Mouse (Mus musculus) MEL (cell line): Measurements from ENCODE around the gene 6430550D23Rik. TPM values are rescaled to one million over a fixed set of nuclear protein-coding genes. Genes with fewer than 3 reads are reported as not detected.

Source experiments
- DNase-seq: peaks from one replicate; pipeline ENCODE4 v3.0.0; 2011; ENCODE audit warnings: low read depth, low spot score
- H3K27ac ChIP-seq: 2 replicates; pipeline ENCODE4 v1.5.1; 2012; ENCODE audit warnings: low read depth, mild to moderate bottlenecking, control low read depth, low read length, moderate library complexity; ENCODE audit not compliant: control insufficient read depth
- H3K27me3 ChIP-seq, 2 experiments: fragments of 150-350 bp in 1 of 2; sonication (generic) in 1 of 2; 2 replicates each; pipeline ENCODE4 v1.6.1; 2012; ENCODE audit warnings: low read length in 2 of 2, mild to moderate bottlenecking in 2 of 2, improper control_type of control experiment in 1 of 2, moderate library complexity in 1 of 2; ENCODE audit not compliant: insufficient read depth in 2 of 2, control insufficient read depth in 1 of 2
- H3K36me3 ChIP-seq, 2 experiments: 2 replicates each; pipeline ENCODE4 v1.6.1; 2012 to 2014; ENCODE audit warnings: low read length in 2 of 2, improper control_type of control experiment in 1 of 2, inconsistent platforms in 1 of 2, mild to moderate bottlenecking in 1 of 2; ENCODE audit not compliant: insufficient read depth in 2 of 2, control insufficient read depth in 1 of 2
- H3K4me1 ChIP-seq, 2 experiments: fragments of 150-350 bp in 1 of 2; sonication (generic) in 1 of 2; 2 replicates each; pipeline ENCODE4 v1.6.1; 2012; ENCODE audit warnings: low read length in 2 of 2, improper control_type of control experiment in 1 of 2, mild to moderate bottlenecking in 1 of 2; ENCODE audit not compliant: insufficient read depth in 2 of 2, control insufficient read depth in 1 of 2
- H3K4me3 ChIP-seq, 2 experiments: fragments of 150-350 bp in 1 of 2; sonication (generic) in 1 of 2; 2 replicates each; pipeline ENCODE4 v1.5.1; 2012; ENCODE audit warnings: low read depth in 2 of 2, low read length in 2 of 2, mild to moderate bottlenecking in 2 of 2, moderate library complexity in 2 of 2, control low read depth in 1 of 2, improper control_type of control experiment in 1 of 2; ENCODE audit not compliant: control insufficient read depth in 1 of 2, insufficient read depth in 1 of 2
- H3K79me2 ChIP-seq: 2 replicates; pipeline ENCODE4 v1.6.1; 2012; ENCODE audit warnings: mild to moderate bottlenecking, low read length, moderate library complexity; ENCODE audit not compliant: control insufficient read depth, poor library complexity, insufficient read depth
- H3K9ac ChIP-seq: 2 replicates; pipeline ENCODE4 v1.6.1; 2012; ENCODE audit warnings: low read depth, mild to moderate bottlenecking, control low read depth, low read length, moderate library complexity; ENCODE audit not compliant: control insufficient read depth, poor library complexity, severe bottlenecking
- H3K9me3 ChIP-seq: fragments of 150-350 bp; sonication (generic); replicated peaks from 2 replicates; pipeline ENCODE4 v1.6.1; 2012; ENCODE audit warnings: mild to moderate bottlenecking, low read length, improper control_type of control experiment, moderate library complexity; ENCODE audit not compliant: insufficient read depth
- BHLHE40 ChIP-seq: IDR thresholded peaks from 2 replicates; pipeline ENCODE4 v1.6.1; 2012; ENCODE audit warnings: low read depth, mild to moderate bottlenecking, inconsistent platforms, low read length, improper control_type of control experiment, borderline replicate concordance
- CHD1 ChIP-seq: IDR thresholded peaks from 2 replicates; pipeline ENCODE4 v1.6.1; 2012; ENCODE audit warnings: low read depth, mild to moderate bottlenecking, inconsistent platforms, low read length, improper control_type of control experiment
- CHD2 ChIP-seq: IDR thresholded peaks from 2 replicates; pipeline ENCODE4 v1.6.1; 2011; ENCODE audit warnings: low read length, improper control_type of control experiment
- CTCF ChIP-seq, 3 experiments: IDR thresholded peaks in 2 of 3; conservative IDR thresholded peaks in 1 of 3; 2 replicates each; pipeline ENCODE4 v1.5.1; 2011 to 2012; ENCODE audit warnings: low read length in 3 of 3, low read depth in 2 of 3, mild to moderate bottlenecking in 2 of 3, improper control_type of control experiment in 1 of 3, inconsistent platforms in 1 of 3, mixed read lengths in 1 of 3, moderate library complexity in 1 of 3; ENCODE audit not compliant: control insufficient read depth in 1 of 3, insufficient read depth in 1 of 3, poor library complexity in 1 of 3, severe bottlenecking in 1 of 3
- E2F4 ChIP-seq: IDR thresholded peaks from 2 replicates; pipeline ENCODE4 v1.6.1; 2011; ENCODE audit warnings: low read depth, low read length, improper control_type of control experiment, borderline replicate concordance
- ELF1 ChIP-seq: IDR thresholded peaks from 2 replicates; pipeline ENCODE4 v1.6.1; 2014; ENCODE audit warnings: low read depth, mild to moderate bottlenecking, inconsistent platforms, low read length, improper control_type of control experiment, moderate library complexity
- ETS1 ChIP-seq: IDR thresholded peaks from 2 replicates; pipeline ENCODE4 v1.6.1; 2012; ENCODE audit warnings: low read depth, mild to moderate bottlenecking, inconsistent platforms, low read length, improper control_type of control experiment, moderate library complexity
- HCFC1 ChIP-seq: IDR thresholded peaks from 2 replicates; pipeline ENCODE4 v1.6.1; 2012; ENCODE audit warnings: low read depth, mild to moderate bottlenecking, inconsistent platforms, low read length, improper control_type of control experiment, moderate library complexity
- JUND ChIP-seq: IDR thresholded peaks from 2 replicates; pipeline ENCODE4 v1.6.1; 2011; ENCODE audit warnings: low read depth, mild to moderate bottlenecking, improper control_type of control experiment, low read length
- MAFK ChIP-seq: IDR thresholded peaks from 2 replicates; pipeline ENCODE4 v1.6.1; 2011; ENCODE audit warnings: low read depth, mild to moderate bottlenecking, low read length, improper control_type of control experiment, borderline replicate concordance
- MEF2A ChIP-seq: IDR thresholded peaks from 2 replicates; pipeline ENCODE4 v1.6.1; 2014; ENCODE audit warnings: low read depth, mild to moderate bottlenecking, inconsistent platforms, low read length, improper control_type of control experiment; ENCODE audit not compliant: poor library complexity, insufficient replicate concordance, severe bottlenecking; ENCODE audit errors: extremely low read depth
- MXI1 ChIP-seq: IDR thresholded peaks from 2 replicates; pipeline ENCODE4 v1.6.1; 2011; ENCODE audit warnings: mild to moderate bottlenecking, low read depth, low read length, improper control_type of control experiment
- MYB ChIP-seq: IDR thresholded peaks from 2 replicates; pipeline ENCODE4 v1.6.1; 2011; ENCODE audit warnings: mild to moderate bottlenecking, low read depth, low read length, improper control_type of control experiment
- NRF1 ChIP-seq: IDR thresholded peaks from 2 replicates; pipeline ENCODE4 v1.6.1; 2014; ENCODE audit warnings: low read depth, mild to moderate bottlenecking, inconsistent platforms, low read length, improper control_type of control experiment, moderate library complexity; ENCODE audit not compliant: poor library complexity, insufficient read depth, severe bottlenecking
- POLR2AphosphoS2 ChIP-seq: IDR thresholded peaks from 2 replicates; pipeline ENCODE4 v1.6.1; 2011; ENCODE audit warnings: low read length, improper control_type of control experiment
- RAD21 ChIP-seq: IDR thresholded peaks from 2 replicates; pipeline ENCODE4 v1.6.1; 2011; ENCODE audit warnings: mild to moderate bottlenecking, low read depth, low read length, improper control_type of control experiment
- SIN3A ChIP-seq: IDR thresholded peaks from 2 replicates; pipeline ENCODE4 v1.6.1; 2012; ENCODE audit warnings: low read length, improper control_type of control experiment, inconsistent platforms
- SMC3 ChIP-seq: IDR thresholded peaks from 2 replicates; pipeline ENCODE4 v1.6.1; 2011; ENCODE audit warnings: low read depth, low read length, improper control_type of control experiment
- USF1 ChIP-seq: IDR thresholded peaks from 2 replicates; pipeline ENCODE4 v1.6.1; 2014; ENCODE audit warnings: low read depth, mild to moderate bottlenecking, inconsistent platforms, low read length, improper control_type of control experiment, moderate library complexity
- USF2 ChIP-seq, 2 experiments: IDR thresholded peaks; 2 replicates each; pipeline ENCODE4 v1.6.1; 2011 to 2012; ENCODE audit warnings: improper control_type of control experiment in 2 of 2, low read length in 2 of 2, borderline replicate concordance in 1 of 2, inconsistent platforms in 1 of 2, low read depth in 1 of 2, mild to moderate bottlenecking in 1 of 2; ENCODE audit not compliant: insufficient read depth in 1 of 2
- polyA plus RNA-seq, 2 experiments: library from polyadenylated mRNA; stranded (reverse) in 1 of 2; unstranded in 1 of 2; fragments of >175 nt in 1 of 2; fragments of >200 nt in 1 of 2; gene quantifications; 2 replicates each; pipeline versions ENCODE4 v1.2.1 to v1.2.4; 2012; ENCODE audit warnings: low replicate concordance in 2 of 2, low read depth in 1 of 2; ENCODE audit not compliant: insufficient read length in 2 of 2, insufficient read depth in 1 of 2, missing spikeins in 1 of 2
- total RNA-seq: library from RNA; depleted of rRNA; stranded (reverse); fragments of 300-350 nt; gene quantifications from 2 replicates; pipeline ENCODE4 v1.2.3, GENCODE M21; 2012

Gene 6430550D23Rik
- total and polyA plus RNA-seq, 3 experiments, result 1.1 TPM; not detected in 1

DNA sequence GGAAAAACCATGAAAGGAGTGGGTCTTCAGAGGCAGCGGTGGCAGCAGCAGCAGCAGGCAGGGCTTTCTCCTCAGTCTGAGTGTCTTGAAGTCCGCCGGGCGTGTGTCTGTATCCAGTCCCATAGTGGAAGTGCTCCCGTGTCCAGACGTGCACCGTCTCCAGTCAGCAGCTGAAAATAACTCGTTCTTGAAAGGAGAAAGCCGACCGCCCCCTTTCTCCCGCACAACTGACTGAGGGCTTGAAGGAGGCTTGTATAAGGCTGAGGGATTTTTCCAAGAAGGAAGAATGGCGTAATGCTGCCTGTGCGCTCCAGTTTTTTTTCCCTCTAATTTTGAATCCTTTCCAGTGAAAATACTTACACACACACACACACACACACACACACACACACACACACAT lies 62.7 kb downstream of the 6430550D23Rik start, which contains the start of gene Gdf5:
Gene Gdf5, minus strand, starts transcription at position 244 of the 400 bp plus-strand sequence.
- no peaks in the 10 kb centered on the region for H3K27me3 ChIP-seq
- peaks cover 0 to 18% of the 10 kb centered on the region in 2 experiments; a peak in 2 of 4 replicates for H3K36me3 ChIP-seq
- no peak for DNase-seq
- no peak for TF ChIP-seq E2F4
- TF ChIP-seq HCFC1, result no peak
- no peak for TF ChIP-seq CTCF (IDR thresholded peaks at IDR 0.05 in 2 of 3, conservative IDR thresholded peaks at IDR 0.05 in 1 of 3; ENCODE audit: control insufficient read depth in 1 of 3, insufficient read depth in 1 of 3, low read depth in 2 of 3, low read length in 3 of 3, poor library complexity in 1 of 3, severe bottlenecking in 1 of 3)
- TF ChIP-seq MXI1, result no peak
- TF ChIP-seq POLR2AphosphoS2, result no peak
- no peak for TF ChIP-seq SIN3A
- TF ChIP-seq ETS1, result no peak
- no peak within 1 kb of the TSS; the same call in 1 of the 2 replicates for H3K27ac ChIP-seq
- H3K4me3 ChIP-seq, result peak within 1 kb of the TSS in 1 of 2 experiments; percentile 21; a peak in 2 of 4 replicates
- no peaks in the 10 kb centered on the region for H3K9me3 ChIP-seq
- H3K79me2 ChIP-seq, result no peaks in the 10 kb centered on the region; the same call in 1 of the 2 replicates
- H3K4me1 ChIP-seq, result peaks cover 9 to 18% of the 10 kb centered on the region in 2 experiments
- peak within 1 kb of the TSS; percentile 60 for H3K9ac ChIP-seq

DNA sequence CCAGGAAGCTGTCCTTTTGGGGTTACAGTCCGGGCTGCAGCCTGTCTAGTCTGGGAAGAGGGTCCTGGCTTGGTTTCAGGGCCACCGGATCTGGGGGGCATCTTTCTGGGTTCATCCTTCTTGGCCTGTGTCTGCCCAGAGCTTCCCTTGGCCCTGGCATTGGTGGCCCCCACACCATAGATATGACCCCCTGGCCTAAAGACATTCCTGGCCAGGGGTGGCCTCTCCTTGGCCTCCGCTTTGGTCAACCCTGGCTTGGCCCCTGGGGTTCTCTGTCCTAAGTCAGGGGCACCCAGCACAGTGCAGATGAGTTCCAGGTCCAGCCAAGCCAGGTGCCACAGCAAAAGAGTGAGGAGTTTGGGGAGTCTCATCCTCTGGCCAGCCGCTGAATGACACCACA lies 63.1 kb downstream of the 6430550D23Rik start:
- H3K36me3 ChIP-seq, result peaks cover 0 to 18% of the 10 kb centered on the region in 2 experiments; a peak in 2 of 4 replicates
- no peak overlapping the region for H3K27ac ChIP-seq
- H3K79me2 ChIP-seq, result no peaks in the 10 kb centered on the region; the same call in 1 of the 2 replicates
- no peak for DNase-seq
- no peak for TF ChIP-seq NRF1
- no peak for TF ChIP-seq USF1
- no peak for TF ChIP-seq ETS1
- no peak for TF ChIP-seq MYB
- no peak for TF ChIP-seq MAFK
- TF ChIP-seq RAD21, result no peak
- TF ChIP-seq JUND, result no peak
- no peak for TF ChIP-seq CTCF (IDR thresholded peaks at IDR 0.05 in 2 of 3, conservative IDR thresholded peaks at IDR 0.05 in 1 of 3; ENCODE audit: control insufficient read depth in 1 of 3, insufficient read depth in 1 of 3, low read depth in 2 of 3, low read length in 3 of 3, poor library complexity in 1 of 3, severe bottlenecking in 1 of 3)
- TF ChIP-seq SMC3, result no peak
- no peak for TF ChIP-seq ELF1
- no peak for TF ChIP-seq BHLHE40
- TF ChIP-seq MEF2A, result no peak
- TF ChIP-seq CHD1, result no peak
- TF ChIP-seq E2F4, result no peak
- TF ChIP-seq CHD2, result no peak
- no peak for TF ChIP-seq USF2 (IDR thresholded peaks at IDR 0.05; ENCODE audit: borderline replicate concordance in 1 of 2, insufficient read depth in 1 of 2, low read depth in 1 of 2, low read length in 2 of 2)
- TF ChIP-seq, all 39 proteins: peak for 0
- Histone ChIP-seq H3K27me3 (no peaks in the 10 kb centered on the region), H3K9ac (no peak overlapping the region), H3K4me1 (peaks cover 9 to 18% of the 10 kb centered on the region in 2 experiments), H3K4me3 (no peak overlapping the region), H3K9me3 (no peaks in the 10 kb centered on the region)
